Comparison of ENCODE assay signal across 8 mouse cellular contexts in genomic region chr11:120315832-120316689, GRCm38 (mm10). TPM values are rescaled to one million over a fixed set of nuclear protein-coding genes. Genes with fewer than 3 reads are reported as not detected.
A peak's percentile ranks its signal among the peaks of the same experiment; 100 is the strongest.
DNase-seq lines count a peak whose midpoint lies in the region; ATAC-seq and TF ChIP-seq lines count a peak whose summit lies in the region.

No protein-coding gene starts in this region.

- TF ChIP-seq POLR2A in cerebellum, adult 2 months (IDR thresholded peaks at IDR 0.05; ENCODE audit: borderline replicate concordance, insufficient read depth, low read length), result peak; percentile 95
- TF ChIP-seq POLR2A in lung, adult 2 months (IDR thresholded peaks at IDR 0.05; ENCODE audit: borderline replicate concordance, extremely low read depth, low read depth, low read length), result peak; percentile 78; the same call in 1 of the 2 replicates

- under 1% methylated on average over 36 of the region's 37 CpGs for WGBS in cerebellum, adult 2 months
- 2% methylated on average over 37 of the region's 37 CpGs for WGBS in forebrain, postnatal 0 days
- 3% methylated on average over 37 of the region's 37 CpGs for WGBS in lung, adult 2 months
- whole genome bisulfite sequencing in neural tube, embryonic 15.5 days, result 3% methylated on average over 37 of the region's 37 CpGs

- DNase-seq in MEL-GATA-1-ER (ENCODE audit: extremely low read depth, low read depth), result peak; percentile 96
- DNase-seq in cerebellum, adult 2 months, result peak; percentile 93 to 98
- DNase-seq in forebrain, postnatal 0 days, result peak; percentile 97
- peak; percentile 92 for DNase-seq in heart, postnatal 4 days
- DNase-seq in layer of hippocampus, adult 2 months (ENCODE audit: low spot score in 2 of 2), result peak; percentile 90 to 97
- peak; percentile 88 for DNase-seq in lung, adult 2 months
- DNase-seq in testis, postnatal 10 days (ENCODE audit: low spot score), result peak; percentile 84

- H3K27me3 ChIP-seq in cerebellum, adult 2 months (ENCODE audit: control insufficient read depth, insufficient read depth, low read length), result no peaks in the 10 kb centered on the region
- no peaks in the 10 kb centered on the region for H3K27me3 ChIP-seq in forebrain, postnatal 0 days (ENCODE audit: insufficient read depth, low read length)
- no peaks in the 10 kb centered on the region for H3K27me3 ChIP-seq in neural tube, embryonic 15.5 days (replicated peaks)

- no peaks in the 10 kb centered on the region for H3K9me3 ChIP-seq in forebrain, postnatal 0 days (ENCODE audit: low read length)
- no peaks in the 10 kb centered on the region for H3K9me3 ChIP-seq in neural tube, embryonic 15.5 days (replicated peaks)

- peaks cover 13% of the 10 kb centered on the region; the same call in 1 of the 2 replicates for H3K4me1 ChIP-seq in cerebellum, adult 2 months (ENCODE audit: control insufficient read depth, insufficient read depth, low read length)
- peaks cover 14% of the 10 kb centered on the region; the same call in 1 of the 2 replicates for H3K4me1 ChIP-seq in forebrain, postnatal 0 days (ENCODE audit: insufficient read depth)
- H3K4me1 ChIP-seq in lung, adult 2 months (ENCODE audit: control insufficient read depth, insufficient read depth, low read length), result peaks cover 5% of the 10 kb centered on the region; the same call in 1 of the 2 replicates
- peaks cover 40% of the 10 kb centered on the region for H3K4me1 ChIP-seq in neural tube, embryonic 15.5 days

- peak overlapping the region; percentile 75 for H3K9ac ChIP-seq in forebrain, postnatal 0 days
- peak overlapping the region; percentile 78 for H3K9ac ChIP-seq in neural tube, embryonic 15.5 days (replicated peaks)

- no peaks in the 10 kb centered on the region for H3K36me3 ChIP-seq in forebrain, postnatal 0 days (ENCODE audit: insufficient read depth)
- H3K36me3 ChIP-seq in neural tube, embryonic 15.5 days, result no peaks in the 10 kb centered on the region

- ATAC-seq in forebrain, postnatal 0 days, result peak; percentile 98
- peak; percentile 96 for ATAC-seq in neural tube, embryonic 15.5 days (ENCODE audit: low FRiP score)

- peak overlapping the region; percentile 79 for H3K4me3 ChIP-seq in cerebellum, adult 2 months (replicated peaks; ENCODE audit: insufficient read depth, low read depth, low read length)
- H3K4me3 ChIP-seq in forebrain, postnatal 0 days (ENCODE audit: low read depth, low read length), result peak overlapping the region; percentile 44
- peak overlapping the region; percentile 64 for H3K4me3 ChIP-seq in layer of hippocampus, adult 2 months
- peak overlapping the region; percentile 77 for H3K4me3 ChIP-seq in lung, adult 2 months (replicated peaks; ENCODE audit: extremely low read depth, low read depth, low read length)
- peak overlapping the region; percentile 50 for H3K4me3 ChIP-seq in neural tube, embryonic 15.5 days (replicated peaks)

- H3K27ac ChIP-seq in cerebellum, adult 2 months (ENCODE audit: insufficient read depth, low read length), result peak overlapping the region; percentile 95
- H3K27ac ChIP-seq in forebrain, postnatal 0 days (ENCODE audit: low read depth, low read length), result peak overlapping the region; percentile 93
- peak overlapping the region; percentile 98 for H3K27ac ChIP-seq in layer of hippocampus, adult 2 months
- H3K27ac ChIP-seq in neural tube, embryonic 15.5 days (replicated peaks), result peak overlapping the region; percentile 98

- no peak for TF ChIP-seq CTCF in cerebellum, adult 2 months (IDR thresholded peaks at IDR 0.05; ENCODE audit: borderline replicate concordance, insufficient read depth, low read depth, low read length)
- TF ChIP-seq CTCF in forebrain, postnatal 0 days (IDR thresholded peaks at IDR 0.05; ENCODE audit: low read depth), result no peak
- no peak for TF ChIP-seq CTCF in layer of hippocampus, adult 2 months (conservative IDR thresholded peaks at IDR 0.05)
- TF ChIP-seq CTCF in lung, adult 2 months (IDR thresholded peaks at IDR 0.05; ENCODE audit: insufficient read depth, low read length), result no peak

- H3K4me2 ChIP-seq in forebrain, postnatal 0 days (ENCODE audit: low read depth), result peak overlapping the region; percentile 87
- peak overlapping the region; percentile 93 for H3K4me2 ChIP-seq in neural tube, embryonic 15.5 days

RNA-seq across cellular contexts. Expression of gene Actg1, which starts 32.3 kb away (rescaled TPM):
- polyA plus RNA-seq in cerebellum, adult 2 months (2012; rRNA removed), result 834 and 845 TPM in 2 replicates
- 2,455 and 2,516 TPM in 2 replicates for total RNA-seq in forebrain, postnatal 0 days (2014; rRNA removed)
- polyA plus RNA-seq in forebrain, postnatal 0 days (2015; fragmentation: Nextera tagmentation; extraction: Ambion mirVana), result 4,096 and 4,381 TPM in 2 replicates
- 1,000 to 10,000 TPM in 1 of 2 experiments, 100 to 1,000 TPM in 1; 930 to 1,002 TPM for total RNA-seq in heart, postnatal 4 days (2021)
- 1,000 to 10,000 TPM; 1,285 to 1,295 TPM for total RNA-seq in layer of hippocampus, adult 2 months (2021)
- 941 and 1,175 TPM in 2 replicates for polyA plus RNA-seq in lung, adult 2 months (2012; rRNA removed)
- polyA plus RNA-seq in neural tube, embryonic 15.5 days (2015; fragmentation: Nextera tagmentation; extraction: Ambion mirVana), result 3,602 and 3,776 TPM in 2 replicates

RNA-seq across cellular contexts. Expression of gene Fscn2, which starts 45.3 kb away (rescaled TPM):
- polyA plus RNA-seq in cerebellum, adult 2 months (2012; rRNA removed), result 0.29 TPM in 1 of 2 replicates, not detected in the other
- total RNA-seq in forebrain, postnatal 0 days (2014; rRNA removed), result 0.29 TPM in 1 of 2 replicates, not detected in the other
- 1.9 and 2.0 TPM in 2 replicates for polyA plus RNA-seq in forebrain, postnatal 0 days (2015; fragmentation: Nextera tagmentation; extraction: Ambion mirVana)
- total RNA-seq in heart, postnatal 4 days (2021), result under 1 TPM in 1 of 2 experiments, not detected in 1; 0.34 TPM
- 1 to 10 TPM in 1 of 2 experiments, under 1 TPM in 1; 0.69 to 1.1 TPM for total RNA-seq in layer of hippocampus, adult 2 months (2021)
- 0.06 and 0.60 TPM in 2 replicates for polyA plus RNA-seq in lung, adult 2 months (2012; rRNA removed)
- 0.64 and 1.4 TPM in 2 replicates for polyA plus RNA-seq in neural tube, embryonic 15.5 days (2015; fragmentation: Nextera tagmentation; extraction: Ambion mirVana)

Comparison
In these comparisons a context has a peak if more than half of its experiments do, and no peak if none do; other contexts are left out.
1. Peak in every context shown above with its lines: DNase-seq, ATAC-seq, H3K4me3 ChIP-seq and H3K27ac ChIP-seq.